Mouse (Mus musculus) heart, postnatal 25 days (tissue): ENCODE results near the gene Scai. TPM values are rescaled to one million over a fixed set of nuclear protein-coding genes. Genes with fewer than 3 reads are reported as not detected.
"Not testable (repeated sequence)": the region's sequence is repeated elsewhere in the genome, so short reads cannot be mapped to it uniquely, and the experiment has no call there.

Experiments
- DNase-seq: peaks from one replicate; pipeline ENCODE4 v3.0.0; 2022; ENCODE audit warnings: low spot score
- intact Hi-C: fragments of 180-260 bp; cut with DNase I; formaldehyde crosslinking; loops from one replicate; pipeline ENCODE4 v1.15.1; 2025
- total RNA-seq, 2 experiments: library from RNA; stranded (reverse); gene quantifications; 2 replicates each; pipeline ENCODE4 v1.2.3; 2021

Gene Scai
- 1 to 10 TPM; 4.7 to 6.6 TPM for total RNA-seq

GRCm38 (mm10) chr2:39190561-39191056 is at the start of gene Scai:
TSS of gene Scai (minus strand) at chr2:39190734.
- intact Hi-C loops, result loop anchor here (5.0 kb wide), 1 partner anchor 123 kb away; the partner anchor contains the start of gene Golga1
- peak; percentile 96 for DNase-seq

- no peak for DNase-seq
- intact Hi-C loops, result loop anchor here (10.0 kb wide), 1 partner anchor 872 kb away; no protein-coding TSS in a partner anchor
Observed at GRCm38 (mm10) chr2:39226731-39227130, 36.2 kb upstream of the Scai start.

- DNase-seq, result peak; percentile 88
- intact Hi-C loops, result loop anchor here (10.0 kb wide), 1 partner anchor 871 kb away; no protein-coding TSS in a partner anchor
Observed at GRCm38 (mm10) chr2:39226019-39226640, 35.6 kb upstream of the Scai start, which contains the start of gene Ppp6c. TSS of gene Ppp6c (minus strand) at chr2:39226451.

- intact Hi-C loops, result loop anchor here (10.0 kb wide), 1 partner anchor 871 kb away; no protein-coding TSS in a partner anchor
- DNase-seq, result not testable (repeated sequence)
Observed at GRCm38 (mm10) chr2:39225331-39226018, 34.9 kb upstream of the Scai start.

- intact Hi-C loops, result loop anchor here (10.0 kb wide), 1 partner anchor 870 kb away; no protein-coding TSS in a partner anchor
- DNase-seq, result no peak
Observed at GRCm38 (mm10) chr2:39224621-39225020, 34.1 kb upstream of the Scai start.

- intact Hi-C loops, result loop anchor here (10.0 kb wide), 1 partner anchor 865 kb away; no protein-coding TSS in a partner anchor
- no peak for DNase-seq
Observed at GRCm38 (mm10) chr2:39220010-39220409, 29.5 kb upstream of the Scai start.

GRCm38 (mm10) chr2:39219034-39219433 is 28.5 kb upstream of the Scai start:
- intact Hi-C loops, result no loop called here
- DNase-seq, result no peak

GRCm38 (mm10) chr2:39217150-39217549 is 26.6 kb upstream of the Scai start:
- no peak for DNase-seq
- intact Hi-C loops, result no loop called here

- intact Hi-C loops, result no loop called here
- DNase-seq, result no peak
Observed at GRCm38 (mm10) chr2:39210738-39211137, 20.2 kb upstream of the Scai start.

- intact Hi-C loops, result no loop called here
- DNase-seq, result no peak
Observed at GRCm38 (mm10) chr2:39203359-39203758, 12.8 kb upstream of the Scai start.

GRCm38 (mm10) chr2:39194809-39195208 is 4.3 kb upstream of the Scai start:
- DNase-seq, result no peak
- intact Hi-C loops, result loop anchor here (5.0 kb wide), 1 partner anchor 128 kb away; the partner anchor contains the start of gene Golga1

GRCm38 (mm10) chr2:39189961-39190560 is 473 bp downstream of the Scai start:
- no peak for DNase-seq
- intact Hi-C loops, result loop anchor here (5.0 kb wide), 1 partner anchor 123 kb away; the partner anchor contains the start of gene Golga1

GRCm38 (mm10) chr2:39185942-39186341 is 4.6 kb downstream of the Scai start:
- no peak for DNase-seq
- intact Hi-C loops, result no loop called here

- intact Hi-C loops, result loop anchor here (5.0 kb wide), 1 partner anchor 41 kb away; no protein-coding TSS in a partner anchor
- no peak for DNase-seq
Observed at GRCm38 (mm10) chr2:39183587-39183986, 6.9 kb downstream of the Scai start.

GRCm38 (mm10) chr2:39160996-39161395 is 29.5 kb downstream of the Scai start:
- no peak for DNase-seq
- intact Hi-C loops, result no loop called here

- DNase-seq, result no peak
- intact Hi-C loops, result no loop called here
Observed at GRCm38 (mm10) chr2:39157916-39158315, 32.6 kb downstream of the Scai start.

- intact Hi-C loops, result no loop called here
- no peak for DNase-seq
Observed at GRCm38 (mm10) chr2:39156821-39157220, 33.7 kb downstream of the Scai start.

- intact Hi-C loops, result no loop called here
- DNase-seq, result no peak
Observed at GRCm38 (mm10) chr2:39150943-39151342, 39.6 kb downstream of the Scai start.

GRCm38 (mm10) chr2:39148075-39148474 is 42.5 kb downstream of the Scai start:
- intact Hi-C loops, result no loop called here

GRCm38 (mm10) chr2:39146469-39146868 is 44.1 kb downstream of the Scai start:
- intact Hi-C loops, result no loop called here
- no peak for DNase-seq

More at GRCm38 (mm10) chr2:39148075-39148474, 42.5 kb downstream of the Scai start:
- DNase-seq, result no peak
